Mouse (Mus musculus) left cerebral cortex, adult 9 months (tissue): Measurements from ENCODE around the gene Slc15a3.

ENCODE experiments used
- DNase-seq, 2 experiments: peaks; one replicate each; pipeline ENCODE4 v3.0.0; 2022; ENCODE audit warnings: low spot score in 2 of 2

The Slc15a3 gene

DNA sequence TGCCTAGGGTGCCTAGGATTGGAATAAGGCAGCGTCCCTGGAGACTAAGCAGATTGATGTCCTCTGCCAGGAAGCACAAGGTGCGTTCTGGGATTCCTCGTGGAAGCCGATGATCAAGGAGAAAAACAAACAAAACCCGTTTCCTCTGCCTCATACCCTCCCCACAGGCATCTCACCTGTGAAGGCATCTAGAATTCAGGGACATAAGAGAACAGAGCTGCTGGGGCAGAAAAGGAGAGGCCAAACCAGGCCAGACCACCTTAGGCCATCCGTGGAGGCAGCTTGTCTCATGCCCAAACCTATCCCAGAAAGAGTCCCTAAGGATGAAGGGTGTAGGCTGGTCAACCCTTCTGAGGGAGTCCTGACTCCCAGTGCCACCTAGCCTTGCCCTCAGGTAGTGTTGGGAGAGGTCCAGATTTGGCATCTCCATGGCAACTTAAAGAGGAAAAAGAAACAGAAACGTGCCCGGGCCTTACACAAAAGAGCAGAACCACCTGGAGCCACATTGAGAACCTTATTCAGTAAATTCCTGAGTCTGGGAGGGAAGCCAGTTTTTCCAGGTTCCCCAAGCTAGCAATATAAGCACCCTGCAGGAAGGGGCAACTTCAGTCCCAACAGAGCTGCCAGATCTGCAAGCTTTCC lies 30.5 kb downstream of the Slc15a3 start, which contains the start of gene Tmem132a:
Tmem132a (minus strand) TSS at position 55 of the 642 bp plus-strand sequence.
- DNase-seq: no peak

- DNase-seq: no peak
Measured at GRCm38 (mm10) chr19:10870676-10871075, 31.1 kb downstream of the Slc15a3 start.

DNA sequence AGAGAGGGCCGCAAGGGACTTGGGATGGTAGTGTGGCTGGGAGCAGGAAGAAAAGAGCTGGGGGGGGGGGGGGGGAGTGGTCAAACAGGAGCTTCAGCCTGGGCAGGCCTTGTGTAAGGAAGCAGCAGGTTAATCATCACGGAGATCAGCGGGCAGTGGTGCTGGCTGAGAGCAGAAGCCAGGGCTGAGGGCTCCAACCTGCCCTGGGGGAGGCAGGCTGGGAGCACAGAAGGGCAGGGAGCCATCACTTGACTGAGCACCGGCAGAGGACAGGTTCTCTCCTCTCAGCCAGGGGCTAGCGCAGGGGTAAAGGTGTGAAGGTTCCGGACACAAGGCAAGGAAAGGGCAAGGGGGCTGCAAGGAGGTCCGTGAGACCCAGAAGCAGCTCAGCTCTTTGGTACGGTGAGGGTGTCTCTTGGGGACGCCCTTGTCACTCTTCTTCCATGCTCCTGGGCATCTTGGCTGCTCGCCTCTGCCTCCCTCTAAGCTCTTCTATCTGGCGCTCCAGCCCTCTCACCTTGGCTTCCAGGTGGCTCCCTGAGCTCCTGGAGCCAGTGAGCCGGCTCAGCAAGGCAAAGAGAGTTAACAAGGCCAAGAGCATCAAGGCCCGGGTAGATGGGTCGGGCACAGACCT lies 31.9 kb downstream of the Slc15a3 start:
- no peak for DNase-seq

GRCm38 (mm10) chr19:10878201-10878837 lies 38.8 kb downstream of the Slc15a3 start:
- DNase-seq: peak in 1 of 2 experiments; percentile 31

DNA sequence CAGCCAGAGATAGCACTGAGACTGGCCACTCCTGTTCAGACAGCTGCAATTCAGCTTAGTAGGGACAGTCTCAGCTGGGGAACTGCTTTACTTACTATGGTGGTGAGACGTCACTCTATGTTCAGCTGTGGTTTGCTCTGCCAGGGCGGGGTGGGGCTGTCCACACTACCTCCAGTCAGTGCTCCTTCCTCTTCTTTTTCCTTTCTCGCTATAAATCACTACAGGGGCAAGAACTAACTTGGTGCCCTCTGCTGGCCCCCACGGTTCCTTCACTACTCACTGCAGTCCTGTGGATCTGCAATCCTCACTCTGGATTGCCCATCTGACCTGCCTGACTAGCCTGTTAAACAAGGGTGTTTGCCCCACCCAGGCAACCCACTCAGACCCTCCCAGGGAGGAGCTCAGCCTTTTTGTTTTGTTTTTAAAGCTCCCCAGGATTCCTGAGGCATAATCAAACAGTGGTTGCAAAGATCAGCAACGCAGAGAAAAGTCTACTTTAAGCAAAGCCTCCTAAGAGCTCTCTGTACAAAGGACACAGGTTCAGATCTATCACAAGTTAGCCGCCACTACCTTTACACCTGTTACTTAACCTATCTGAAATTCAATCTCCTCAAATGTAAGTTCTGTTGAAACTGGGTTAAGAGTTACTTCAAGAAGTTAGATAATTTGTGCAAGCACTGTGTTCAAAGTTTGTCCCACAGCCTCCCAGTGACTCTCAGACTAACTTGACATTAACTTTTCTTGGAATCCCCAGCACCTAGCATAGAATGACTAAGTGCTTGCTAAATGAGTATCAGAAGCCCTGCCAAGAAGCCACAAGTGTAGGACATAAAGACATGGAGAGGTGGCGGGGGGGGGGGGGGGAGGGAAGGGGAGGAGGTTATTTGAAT lies 40.8 kb downstream of the Slc15a3 start:
- peak in 1 of 2 experiments; percentile 50 for DNase-seq

GRCm38 (mm10) chr19:10880975-10881425 lies 41.5 kb downstream of the Slc15a3 start:
- DNase-seq: no peak

DNA sequence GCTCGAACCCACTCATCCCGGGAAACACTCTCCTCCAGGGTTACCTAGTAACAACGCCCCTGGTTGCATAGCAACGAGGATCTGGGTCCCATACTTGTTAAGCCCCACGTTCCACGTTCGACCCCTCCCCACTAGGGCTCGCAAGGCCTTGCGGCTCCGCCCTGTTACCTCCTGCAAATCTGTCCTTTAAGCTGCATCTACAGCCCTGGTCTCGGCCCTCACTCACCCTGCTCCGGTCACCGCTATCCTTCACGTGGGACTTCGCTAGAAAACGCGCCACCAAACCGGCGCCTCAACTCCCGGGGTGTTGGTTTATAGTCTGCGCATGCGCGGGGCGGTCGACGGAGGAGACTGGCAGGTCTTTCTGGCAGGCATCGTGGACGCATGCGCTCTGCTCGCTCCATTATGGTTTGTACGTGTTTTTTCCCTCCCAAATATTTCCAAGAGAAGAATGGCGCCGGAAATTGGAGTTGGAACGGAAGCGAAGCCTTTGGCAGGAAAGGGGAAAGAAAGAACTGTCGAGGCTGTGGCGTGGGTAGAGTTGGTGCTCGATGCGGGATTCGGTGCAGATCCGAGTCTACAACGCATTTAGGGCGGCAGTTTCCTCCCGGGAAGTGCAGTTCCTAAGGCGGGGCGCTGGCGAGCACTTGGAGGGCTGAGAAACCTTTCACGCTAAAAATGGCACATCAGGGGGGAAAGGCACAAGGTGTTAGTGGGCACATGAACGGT lies 42.1 kb downstream of the Slc15a3 start, which contains the start of gene Tmem109:
Tmem109 (minus strand) TSS at position 576 of the 729 bp plus-strand sequence.
- DNase-seq: peak; percentile 87 to 94

DNA sequence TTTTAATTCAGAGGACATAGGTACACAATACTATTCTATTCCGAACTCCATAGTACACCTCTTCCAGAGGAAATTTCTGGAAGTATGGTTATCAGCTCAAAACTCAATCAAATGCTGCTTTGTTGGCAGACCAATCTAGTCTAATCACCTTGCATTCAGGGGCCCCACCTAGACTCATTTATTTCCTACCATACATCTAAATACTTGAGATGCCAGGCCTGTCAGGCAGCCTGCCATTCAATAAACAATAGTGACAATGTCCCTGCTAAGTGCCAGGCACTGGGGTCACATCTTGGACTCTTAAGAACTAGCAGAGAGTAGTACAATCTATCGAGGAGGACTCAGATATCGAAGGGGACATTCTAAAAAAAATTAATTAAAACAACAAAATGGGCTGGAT lies 52.7 kb downstream of the Slc15a3 start:
- DNase-seq: no peak

DNA sequence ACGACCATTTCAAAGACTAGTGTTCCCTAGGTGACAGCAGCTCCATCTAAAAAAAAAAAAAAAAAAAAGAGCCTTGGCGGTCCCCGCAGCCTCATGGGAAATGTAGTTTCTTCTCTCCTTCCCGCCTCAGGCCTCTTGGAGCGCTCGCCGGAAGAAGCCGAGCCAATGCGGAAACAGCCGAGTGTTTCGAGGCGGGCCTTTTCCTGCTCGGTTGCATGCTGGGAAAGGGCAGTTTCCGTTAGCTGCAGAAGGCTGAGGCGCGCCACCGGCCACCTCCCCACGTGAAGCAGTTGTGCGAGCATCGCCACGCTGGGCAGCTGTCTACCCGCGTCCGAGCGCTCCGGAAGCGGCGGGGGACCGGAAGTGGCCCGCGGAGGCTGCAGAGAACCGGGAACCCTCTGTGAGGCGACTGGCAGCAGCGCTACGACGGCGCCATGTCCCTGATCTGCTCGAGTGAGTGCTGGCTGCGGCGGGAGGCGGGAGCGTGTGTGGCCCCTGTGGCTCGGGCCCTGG lies 55.5 kb downstream of the Slc15a3 start, which contains the start of gene Prpf19:
Prpf19 (plus strand) TSS at position 216 of the 513 bp plus-strand sequence.
- DNase-seq: peak; percentile 93 to 98

DNA sequence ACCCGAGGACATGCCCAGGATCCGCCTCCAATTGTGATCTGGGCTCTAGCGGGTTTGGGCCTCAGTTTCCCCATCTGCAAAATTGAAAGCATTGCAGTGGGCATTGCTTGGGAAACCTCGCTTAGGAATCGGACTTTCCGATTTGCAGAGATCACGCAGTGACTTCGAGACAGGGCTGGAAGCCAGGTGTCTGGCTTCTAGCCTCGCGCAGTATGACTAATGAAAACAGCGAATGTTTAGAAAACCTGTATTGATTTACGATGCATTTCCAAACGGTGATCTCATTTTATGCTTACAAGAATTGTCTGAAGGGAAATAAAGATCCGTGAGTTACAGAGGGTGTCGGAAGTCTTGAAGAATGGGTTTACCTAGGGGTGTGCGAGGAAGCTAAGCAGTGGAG lies 56.2 kb downstream of the Slc15a3 start:
- peak in 1 of 2 experiments; percentile 32 for DNase-seq

- DNase-seq: no peak
Measured at GRCm38 (mm10) chr19:10896849-10897248, 57.3 kb downstream of the Slc15a3 start.

- no peak for DNase-seq
Measured at GRCm38 (mm10) chr19:10897491-10897890, 58.0 kb downstream of the Slc15a3 start.

DNA sequence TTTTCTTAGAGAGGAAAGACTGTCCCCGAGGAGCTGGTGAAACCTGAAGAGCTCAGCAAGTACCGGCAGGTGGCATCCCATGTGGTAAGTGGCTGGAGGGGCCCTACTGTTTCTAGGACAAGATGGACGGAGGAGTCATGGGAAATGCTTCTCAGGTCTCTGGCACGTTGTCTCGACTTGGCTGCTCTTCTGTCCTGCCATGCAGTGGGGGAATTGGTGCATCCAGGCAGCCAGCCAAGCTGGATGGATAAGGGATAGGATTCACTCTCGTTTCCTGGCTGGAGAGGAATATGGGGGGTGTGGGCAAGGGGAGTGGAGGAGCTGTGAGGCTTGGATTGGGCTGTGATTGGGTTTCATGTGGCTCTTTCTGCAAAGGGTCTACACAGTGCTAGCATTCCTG lies 60.8 kb downstream of the Slc15a3 start:
- DNase-seq: no peak

- DNase-seq: no peak
Measured at GRCm38 (mm10) chr19:10901046-10901445, 61.5 kb downstream of the Slc15a3 start.

DNA sequence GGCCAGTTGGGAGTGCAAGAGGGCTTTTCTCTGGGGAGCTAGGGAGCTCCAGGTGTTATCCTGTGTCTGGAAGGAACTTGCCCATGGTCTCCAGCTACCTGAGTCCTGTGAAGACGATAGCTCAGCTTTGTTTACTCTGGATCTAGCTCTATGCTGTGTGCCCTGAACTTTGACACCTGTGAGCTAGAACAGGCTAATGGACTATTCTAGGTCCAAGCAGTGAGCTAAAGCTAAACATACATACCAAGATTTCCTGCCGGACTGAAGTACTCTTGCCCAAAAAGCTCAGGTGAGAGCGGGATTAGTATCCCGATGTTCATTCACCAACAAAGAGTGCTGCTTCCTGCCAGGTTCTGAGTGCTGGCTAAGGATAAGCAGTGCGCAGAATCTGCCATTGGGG lies 65.0 kb downstream of the Slc15a3 start:
- DNase-seq: no peak

DNA sequence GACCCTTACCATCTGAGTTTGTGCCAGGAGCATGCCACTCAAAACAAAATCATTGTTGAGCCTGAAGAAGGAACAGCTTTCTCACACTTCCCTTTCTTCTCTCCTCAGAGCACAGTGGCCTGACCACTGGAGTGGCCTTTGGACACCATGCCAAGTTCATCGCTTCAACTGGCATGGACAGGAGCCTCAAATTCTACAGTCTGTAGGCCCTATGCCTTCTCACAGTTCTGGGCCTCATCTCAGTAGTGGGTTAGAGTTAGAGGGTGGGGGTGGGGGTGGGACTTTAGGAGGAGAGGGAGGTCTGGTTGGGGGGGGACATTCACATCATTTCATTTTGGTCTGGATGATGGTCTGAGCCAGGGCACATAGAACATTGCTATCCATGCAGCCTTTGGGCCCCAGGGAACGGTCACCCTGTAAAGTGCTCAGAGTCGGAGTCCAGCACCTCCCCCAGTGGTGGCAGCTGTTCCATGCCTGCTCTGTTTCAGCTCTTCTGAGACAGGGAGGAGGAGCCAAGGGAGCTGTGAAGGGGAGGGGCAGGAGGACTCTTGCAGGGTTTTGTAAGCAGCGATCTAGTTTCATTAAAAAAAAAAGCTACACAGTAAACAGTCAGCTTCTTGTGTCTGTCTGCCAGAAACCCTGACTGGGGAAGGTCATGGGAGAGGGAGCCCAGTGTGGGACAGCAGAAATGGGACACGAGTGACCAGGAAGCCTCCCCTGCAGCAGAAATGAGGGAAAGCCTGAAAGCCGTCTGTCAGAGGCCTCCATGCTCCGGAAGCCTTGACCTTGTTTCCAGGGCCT lies 65.6 kb downstream of the Slc15a3 start:
- peak in 1 of 2 experiments; percentile 59 for DNase-seq

DNA sequence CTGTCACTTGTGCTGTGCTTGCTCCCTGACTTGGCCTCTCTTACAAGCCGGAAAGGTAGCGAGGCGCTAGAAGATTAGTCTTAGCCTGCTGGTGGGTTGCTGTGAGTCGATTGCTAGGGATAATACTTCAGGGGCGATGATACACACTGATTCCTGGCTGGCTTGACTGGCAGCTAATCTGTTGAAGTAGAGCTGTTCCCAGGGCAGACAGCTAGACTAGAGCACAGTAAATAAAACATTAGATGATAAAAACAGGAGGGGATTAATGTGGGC lies 66.1 kb downstream of the Slc15a3 start:
- no peak for DNase-seq

DNA sequence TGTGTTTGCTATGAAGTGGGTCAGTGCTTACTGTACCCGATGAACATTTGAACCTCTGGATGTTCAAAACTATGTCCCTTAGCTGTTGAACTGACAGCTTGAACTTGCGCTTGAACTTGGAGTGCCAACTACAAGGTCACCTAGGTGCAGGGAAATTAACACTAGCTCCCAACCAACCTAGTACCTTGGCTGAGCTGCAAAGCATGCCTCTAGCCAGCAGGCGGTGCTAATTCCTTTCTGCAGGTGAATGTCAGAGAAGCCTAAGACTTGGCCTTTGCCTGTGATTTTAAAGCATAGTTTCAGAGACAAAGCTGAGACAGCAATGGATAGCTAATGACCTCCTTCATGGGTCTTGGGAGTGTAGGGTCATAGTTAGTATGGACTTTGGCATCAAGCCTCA lies 68.4 kb downstream of the Slc15a3 start:
- DNase-seq: peak in 1 of 2 experiments; percentile 70
